Mouse (Mus musculus) bone marrow, adult 2 months (tissue): Measurements from ENCODE around the gene Hnrnpab.

Experiments used
- CTCF ChIP-seq: fragments of 200-500 bp; IDR thresholded peaks from 2 replicates; pipeline ENCODE4 v1.5.1; 2011; ENCODE audit warnings: low read length, control low read depth; ENCODE audit not compliant: control insufficient read depth, insufficient read depth
- POLR2A ChIP-seq: fragments of 200-500 bp; IDR thresholded peaks from 2 replicates; pipeline ENCODE4 v1.6.1; 2011; ENCODE audit warnings: low read depth, mild to moderate bottlenecking, control low read depth, low read length, borderline replicate concordance; ENCODE audit not compliant: control insufficient read depth

DNA sequence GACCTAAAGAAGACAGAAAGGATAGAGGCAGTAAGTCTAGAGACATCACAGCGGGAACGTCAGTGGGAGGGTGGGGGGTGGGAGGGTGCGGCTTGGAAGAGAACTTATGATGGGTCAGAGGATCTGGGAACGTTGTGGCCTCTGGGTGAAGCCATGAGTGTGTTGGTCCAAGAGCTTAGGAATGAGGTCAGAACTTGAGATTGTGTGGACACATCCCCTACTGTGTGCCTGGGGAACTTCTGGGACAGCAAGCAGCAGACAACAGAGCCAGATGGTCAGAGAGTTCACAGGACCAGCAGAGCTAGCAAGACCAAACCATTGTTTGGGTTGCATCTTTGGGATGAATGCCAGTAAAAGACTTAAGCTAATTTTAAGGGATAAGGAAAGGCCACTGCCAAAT, 37.8 kb downstream of the Hnrnpab start:
- TF ChIP-seq POLR2A = no peak
- no peak for TF ChIP-seq CTCF
